Mouse (Mus musculus) c-Kit-positive CD71-positive TER-119-negative erythroid progenitor cells, embryonic 14.5 days (primary cell): ENCODE data around the gene Gm43191.
A peak's percentile ranks its signal among the peaks of the same experiment; 100 is the strongest.

Experiments used
- DNase-seq: peaks from one replicate; pipeline ENCODE4 v3.0.0-alpha.2; 2013; ENCODE audit warnings: low read depth

Gm43191 gene

DNA sequence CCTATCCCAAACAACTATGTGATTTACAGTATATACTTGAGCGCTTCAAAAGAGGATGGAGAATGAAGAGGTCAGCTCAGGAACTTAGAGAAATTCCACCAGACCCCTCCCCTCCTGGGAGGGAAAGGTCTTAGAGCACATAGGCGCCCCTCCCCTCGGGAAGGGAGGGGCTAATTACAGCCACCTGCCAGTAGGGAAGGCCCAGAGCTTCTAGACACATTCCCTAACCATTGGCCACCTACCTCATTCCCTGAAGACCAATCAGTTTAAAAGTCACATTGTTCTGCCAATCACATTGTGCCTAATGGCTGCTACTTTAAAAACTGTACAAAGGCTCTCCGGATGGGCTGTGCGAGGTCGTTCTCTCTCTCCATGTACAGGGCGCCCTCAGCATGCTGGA, 58.4 kb downstream of the Gm43191 start:
- DNase-seq, result no peak

DNA sequence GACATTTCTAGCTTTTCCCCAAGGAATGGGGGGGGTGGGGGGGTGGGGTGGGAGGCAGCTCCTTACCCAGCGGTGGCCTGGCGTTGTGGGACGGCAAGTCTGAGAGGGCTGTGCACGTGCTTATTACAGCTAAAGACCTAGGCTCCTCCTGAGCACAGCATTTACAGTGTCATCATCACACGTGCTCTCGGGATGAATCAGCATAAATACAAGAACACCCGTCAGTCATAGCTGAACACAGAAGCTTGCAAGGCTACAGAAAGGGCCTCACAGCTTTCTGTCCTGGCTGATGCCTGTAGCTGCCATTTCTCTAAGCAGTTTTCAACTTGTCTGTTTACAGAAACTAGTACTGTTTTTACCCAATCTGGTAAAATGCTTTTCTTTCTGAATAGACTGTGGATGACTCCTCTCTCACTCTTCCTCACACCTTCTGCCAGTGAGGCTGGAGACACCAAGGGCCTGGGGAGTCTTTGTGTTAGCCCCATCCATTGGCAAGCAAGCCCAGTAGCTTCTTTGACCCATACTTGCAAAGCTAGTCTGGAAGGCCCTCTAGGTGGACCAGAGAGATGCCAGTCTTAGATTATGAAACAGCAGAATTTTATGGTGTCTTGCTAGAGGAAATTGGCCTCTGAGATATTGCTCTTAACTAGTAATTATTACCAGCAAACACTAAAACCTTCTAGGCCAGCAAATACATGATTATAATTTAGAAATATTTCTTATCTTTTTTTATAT, 60.3 kb downstream of the Gm43191 start:
- peak; percentile 39 for DNase-seq

DNA sequence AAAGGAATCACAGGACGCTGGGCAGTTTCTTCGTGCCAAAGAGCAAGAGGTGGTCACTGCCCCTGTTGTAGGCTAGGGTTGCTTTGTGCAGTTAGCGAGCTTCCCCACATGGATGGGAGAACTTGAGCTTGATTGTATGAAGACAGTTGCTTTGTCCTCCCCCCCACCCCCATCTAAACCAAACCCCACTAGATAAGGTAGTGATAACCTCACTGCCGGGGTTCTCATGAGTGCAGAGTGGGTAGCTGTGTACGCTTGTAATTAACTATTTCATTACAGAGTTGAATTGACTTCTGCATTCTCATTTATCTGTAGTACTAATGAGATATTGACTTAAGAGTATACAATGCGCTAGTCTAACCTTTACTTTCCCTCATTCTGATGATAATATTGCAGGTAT, 62.2 kb downstream of the Gm43191 start:
- no peak for DNase-seq

DNA sequence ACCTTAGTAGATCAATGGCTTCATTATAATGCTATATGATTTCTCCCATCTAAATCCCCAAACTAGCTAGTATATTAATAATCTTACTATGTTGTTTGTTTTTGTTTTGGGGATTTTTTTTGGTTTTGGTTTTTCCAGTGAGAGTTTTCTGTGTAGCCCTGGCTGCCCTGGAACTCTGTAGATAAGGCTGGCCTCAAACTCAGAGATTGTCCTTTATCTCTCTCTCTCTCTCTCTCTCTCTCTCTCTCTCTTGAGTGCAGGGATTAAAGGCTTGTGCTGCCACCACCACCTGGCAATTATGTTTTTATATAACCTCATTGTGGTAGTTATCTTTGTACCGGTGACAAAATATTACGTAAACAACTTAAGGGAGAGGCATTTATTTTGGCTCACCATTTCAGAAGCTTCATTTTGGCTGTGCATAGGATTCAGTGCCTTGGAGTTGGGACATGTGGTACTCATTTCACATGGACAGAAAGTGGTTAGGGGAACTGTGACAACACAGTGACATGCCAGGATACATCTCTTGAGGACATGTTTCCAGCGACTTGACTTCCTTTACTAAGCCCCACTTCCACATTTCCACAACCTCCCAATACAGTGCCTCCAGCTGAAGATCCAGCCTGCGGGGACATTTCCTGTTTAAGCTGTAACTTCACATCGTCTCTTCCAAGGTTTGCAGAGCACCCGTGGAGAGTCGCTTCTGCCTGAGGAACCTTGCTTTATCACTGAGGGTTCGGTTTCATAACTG, 65.6 kb downstream of the Gm43191 start:
- DNase-seq, result no peak

DNA sequence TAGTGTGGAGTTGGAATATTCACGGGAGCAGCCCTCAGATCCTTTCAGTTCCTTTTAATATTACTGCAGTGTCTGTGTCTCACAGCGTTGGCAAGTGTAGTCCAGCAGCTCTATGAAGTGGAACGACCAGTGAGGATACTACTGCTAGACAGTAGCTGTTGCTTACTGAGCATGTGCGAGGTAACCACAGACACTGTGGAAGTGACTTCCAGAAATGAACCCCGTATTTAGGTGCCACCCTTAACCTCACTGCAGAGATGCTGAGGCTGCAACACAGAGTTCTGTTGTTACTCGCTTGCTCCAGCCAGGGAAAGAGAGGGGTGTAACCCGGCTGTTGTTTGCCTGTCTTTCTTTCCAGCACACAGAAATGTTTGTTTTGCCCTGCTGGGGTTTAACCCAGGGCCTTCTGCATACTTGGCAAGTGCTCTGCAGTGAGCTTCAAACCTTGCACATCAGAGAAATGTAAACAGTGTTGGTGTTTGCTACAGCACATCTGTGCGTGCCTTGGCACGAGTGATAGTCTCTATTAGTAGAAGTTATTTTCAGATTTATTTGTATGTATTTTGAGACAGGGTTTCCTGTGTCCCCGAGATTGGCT, 66.7 kb downstream of the Gm43191 start, which contains the start of gene Trmt13:
Gene Trmt13, minus strand, starts transcription at position 293 of the 598 bp plus-strand sequence.
- DNase-seq, result no peak

DNA sequence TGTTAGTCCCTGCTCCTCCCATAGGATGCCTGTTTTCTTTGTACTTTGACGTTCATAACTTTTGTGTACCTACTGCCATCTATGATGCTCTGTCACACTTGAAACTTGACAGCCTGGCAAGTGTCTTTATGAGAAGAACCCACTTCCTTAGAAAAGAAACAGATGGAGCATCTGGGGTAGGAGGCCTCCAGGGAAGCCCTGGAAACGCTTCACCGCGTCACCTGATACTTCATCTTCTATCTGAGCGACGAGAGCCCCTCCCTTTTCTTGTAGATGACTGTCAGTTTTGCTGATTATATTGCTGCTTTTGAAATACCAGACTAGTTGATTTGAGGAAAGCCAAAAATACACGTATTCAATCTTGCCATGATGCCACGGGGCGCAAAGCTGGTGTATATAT, 76.5 kb downstream of the Gm43191 start:
- no peak for DNase-seq

DNA sequence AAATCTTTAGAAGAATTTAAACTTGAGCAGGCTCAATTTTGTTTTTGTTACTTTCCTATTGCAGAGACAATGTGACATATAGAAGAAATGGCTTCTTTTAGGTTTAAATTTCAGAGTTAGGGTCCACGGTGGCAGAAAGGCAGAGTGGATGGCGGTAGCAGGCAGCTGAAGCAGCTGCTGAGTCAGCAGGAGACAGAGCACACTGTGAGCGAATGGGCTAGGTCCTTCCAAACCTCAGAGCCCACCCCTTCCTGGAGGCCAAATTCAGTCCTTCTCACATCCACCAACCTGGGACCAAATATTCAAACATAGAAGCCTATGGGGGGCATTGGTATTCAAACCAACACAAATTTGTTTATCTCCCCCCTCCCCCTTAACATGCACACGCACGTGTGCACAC, 79.3 kb downstream of the Gm43191 start:
- DNase-seq, result no peak

DNA sequence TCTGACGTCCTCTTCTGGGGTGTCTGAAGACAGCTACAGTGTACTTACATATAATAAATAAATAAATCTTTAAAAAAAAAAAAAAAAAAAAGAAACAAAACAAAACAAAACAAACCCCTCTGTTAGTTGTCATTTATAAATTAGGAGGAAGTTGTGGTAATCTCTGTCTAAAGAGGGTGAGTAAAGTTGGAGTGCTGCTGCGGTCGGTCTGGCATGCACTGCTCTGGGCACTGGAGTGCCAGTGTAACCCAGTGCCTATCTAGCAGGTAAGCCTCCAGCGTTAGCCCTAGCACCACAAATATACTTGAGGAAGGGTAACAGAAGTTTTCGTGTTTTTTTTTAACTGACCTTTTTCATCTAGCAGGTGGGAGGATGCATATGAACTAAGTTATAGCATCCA, 80.1 kb downstream of the Gm43191 start:
- DNase-seq, result no peak

DNA sequence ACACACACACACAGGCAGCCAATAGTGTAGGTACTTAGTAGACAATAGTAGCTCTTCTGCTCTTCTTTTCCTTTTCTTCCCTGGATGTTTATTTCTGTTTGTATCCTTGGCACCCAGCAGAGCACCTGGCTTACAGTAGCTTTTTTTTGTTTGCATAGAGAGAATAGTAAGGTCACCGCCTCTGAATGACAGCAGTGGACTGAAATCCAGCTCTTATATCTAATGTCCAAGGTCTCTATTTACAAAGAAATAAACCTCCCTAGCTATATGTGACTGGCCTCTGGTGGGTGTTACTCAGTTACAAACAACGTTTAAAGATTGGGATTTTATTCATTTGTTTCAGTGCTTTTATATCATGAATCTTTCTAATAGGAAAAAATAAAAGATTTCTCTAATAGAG, 81.4 kb downstream of the Gm43191 start:
- DNase-seq, result no peak

DNA sequence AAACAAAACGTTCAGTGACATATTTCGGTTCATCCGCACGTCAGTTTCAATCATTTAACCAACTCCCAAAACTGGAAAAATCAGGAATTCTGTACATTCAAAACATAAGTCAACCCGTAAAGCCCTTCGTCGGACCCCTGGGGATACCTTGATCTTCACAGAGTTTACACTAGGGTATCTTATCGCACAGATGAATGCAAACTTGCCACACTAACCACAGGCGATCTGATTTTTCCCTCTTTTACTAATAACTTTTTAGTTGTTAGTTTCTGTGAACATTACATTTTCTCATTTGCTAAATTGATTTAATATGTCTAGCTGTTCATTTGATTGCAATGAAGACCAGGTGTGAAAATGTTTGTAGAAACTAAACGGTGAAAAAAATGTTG, 85.5 kb downstream of the Gm43191 start:
- DNase-seq, result peak; percentile 15

DNA sequence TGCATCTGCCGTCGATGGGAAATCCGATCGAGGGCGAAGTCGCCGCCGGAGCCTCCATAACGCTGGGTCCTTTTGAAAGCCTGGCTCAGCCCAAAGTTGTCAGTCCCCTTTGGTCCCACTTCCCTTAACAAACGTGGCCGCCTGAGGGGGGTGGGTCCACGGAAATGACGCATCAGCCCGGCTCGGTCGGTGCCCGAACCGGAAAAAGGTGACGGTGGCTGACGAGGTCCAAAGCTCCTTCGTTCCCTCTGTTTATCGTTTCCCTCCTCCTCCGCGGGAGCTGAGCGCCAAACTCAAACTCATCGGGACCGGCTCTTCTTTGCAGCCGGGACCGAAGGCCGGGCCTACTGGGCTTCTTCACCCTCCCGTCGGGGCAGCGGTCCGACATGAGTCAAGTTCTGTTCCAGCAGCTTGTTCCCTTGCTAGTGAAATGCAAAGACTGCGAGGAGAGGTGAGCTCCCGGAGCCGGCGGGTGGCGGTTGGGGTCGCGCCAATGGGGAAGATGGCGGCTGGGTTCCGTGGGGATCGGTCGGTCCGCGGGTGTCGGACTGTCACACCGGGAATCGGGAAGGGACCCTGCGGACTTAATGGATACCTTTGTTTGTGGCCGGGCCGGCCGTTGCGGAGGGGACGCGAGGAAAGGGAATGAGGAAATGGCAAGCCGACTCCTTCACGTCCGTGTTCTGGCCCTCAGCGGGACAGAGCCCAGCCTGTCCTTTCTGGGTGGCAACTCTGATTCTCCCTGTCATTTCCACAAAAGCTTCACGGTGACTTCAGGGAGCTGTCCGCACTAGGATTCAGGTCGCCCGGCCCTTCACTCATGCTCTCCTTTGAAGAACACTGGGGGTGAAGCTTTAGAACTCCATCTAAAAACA, 86.1 kb downstream of the Gm43191 start, which contains the start of gene Sass6:
Gene Sass6, plus strand, starts transcription at position 255 of the 875 bp plus-strand sequence.
- DNase-seq, result peak; percentile 96

DNA sequence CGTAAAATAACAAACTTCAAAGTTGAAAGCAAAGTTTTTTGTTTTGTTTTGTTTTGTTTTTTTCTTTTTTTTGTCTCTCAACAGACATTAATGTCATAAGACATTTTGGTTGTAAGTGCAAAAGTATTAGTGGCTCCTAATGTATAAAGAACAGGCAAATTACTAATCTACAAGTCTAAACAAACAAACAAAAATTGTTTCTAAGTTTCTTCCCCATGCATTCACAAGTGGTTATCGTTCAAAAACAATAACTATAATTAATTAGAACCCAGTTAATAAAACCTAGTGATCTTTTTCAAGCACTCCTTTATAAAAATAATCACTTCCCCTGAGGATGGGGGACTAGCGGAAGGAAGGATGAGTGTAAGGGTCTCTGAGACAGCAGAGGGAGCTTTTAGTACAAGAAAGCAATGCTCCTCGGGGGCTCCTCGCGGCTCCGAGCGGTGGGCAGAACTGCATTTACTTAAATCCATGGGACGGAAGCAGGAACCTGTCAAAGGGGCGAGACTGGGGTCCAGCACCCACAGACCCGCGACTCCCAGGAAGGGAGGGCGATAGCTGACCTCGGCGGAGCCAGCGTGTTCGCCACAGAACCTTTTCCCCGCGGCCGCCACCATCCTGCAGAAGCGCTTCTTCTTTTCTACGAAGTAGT, 86.9 kb downstream of the Gm43191 start:
- DNase-seq, result no peak
